Mouse (Mus musculus) right cerebral cortex, postnatal 14 days (tissue): Measurements from ENCODE around the gene Lrig1.

ENCODE experiments used
- DNase-seq: peaks from one replicate; pipeline ENCODE4 v3.0.0; 2022

Lrig1 gene

GRCm38 (mm10) chr6:94700067-94700491 lies at the start of gene Lrig1:
Gene Lrig1, minus strand, starts transcription at chr6:94700158.
- DNase-seq = peak; percentile 95

GRCm38 (mm10) chr6:94749626-94750025 lies 49.7 kb upstream of the Lrig1 start:
- no peak for DNase-seq

GRCm38 (mm10) chr6:94748361-94748760 lies 48.4 kb upstream of the Lrig1 start:
- no peak for DNase-seq

GRCm38 (mm10) chr6:94740117-94740729 lies 40.3 kb upstream of the Lrig1 start:
- no peak for DNase-seq

GRCm38 (mm10) chr6:94738647-94739046 lies 38.7 kb upstream of the Lrig1 start:
- DNase-seq = no peak

- DNase-seq = no peak
Measured at GRCm38 (mm10) chr6:94733878-94734277, 33.9 kb upstream of the Lrig1 start.

- no peak for DNase-seq
Measured at GRCm38 (mm10) chr6:94729847-94730246, 29.9 kb upstream of the Lrig1 start.

- no peak for DNase-seq
Measured at GRCm38 (mm10) chr6:94729132-94729531, 29.2 kb upstream of the Lrig1 start.

GRCm38 (mm10) chr6:94724612-94725011 lies 24.7 kb upstream of the Lrig1 start:
- DNase-seq = no peak

GRCm38 (mm10) chr6:94718607-94719346 lies 18.8 kb upstream of the Lrig1 start:
- no peak for DNase-seq

GRCm38 (mm10) chr6:94717705-94718489 lies 17.9 kb upstream of the Lrig1 start:
- no peak for DNase-seq

- no peak for DNase-seq
Measured at GRCm38 (mm10) chr6:94715645-94715940, 15.6 kb upstream of the Lrig1 start.

- no peak for DNase-seq
Measured at GRCm38 (mm10) chr6:94714815-94715644, 15.1 kb upstream of the Lrig1 start.

GRCm38 (mm10) chr6:94709832-94710231 lies 9.9 kb upstream of the Lrig1 start:
- DNase-seq = no peak

GRCm38 (mm10) chr6:94709150-94709549 lies 9.2 kb upstream of the Lrig1 start:
- no peak for DNase-seq

GRCm38 (mm10) chr6:94707254-94707653 lies 7.3 kb upstream of the Lrig1 start:
- no peak for DNase-seq

GRCm38 (mm10) chr6:94705931-94706330 lies 6.0 kb upstream of the Lrig1 start:
- no peak for DNase-seq

- DNase-seq = no peak
Measured at GRCm38 (mm10) chr6:94702993-94703392, 3.0 kb upstream of the Lrig1 start.

- no peak for DNase-seq
Measured at GRCm38 (mm10) chr6:94701071-94701470, 1.1 kb upstream of the Lrig1 start.

GRCm38 (mm10) chr6:94700612-94701011 lies 654 bp upstream of the Lrig1 start:
- peak; percentile 25 for DNase-seq

GRCm38 (mm10) chr6:94699173-94699987 lies 578 bp downstream of the Lrig1 start:
- DNase-seq = peak; percentile 33

- DNase-seq = no peak
Measured at GRCm38 (mm10) chr6:94698509-94699172, 1.3 kb downstream of the Lrig1 start.
